Mouse (Mus musculus): Measurements from ENCODE around the gene Apol9a. TPM values are rescaled to one million over a fixed set of nuclear protein-coding genes. Genes with fewer than 3 reads are reported as not detected.

Apol9a gene
- total and polyA plus RNA-seq, 2 experiments from 2014 or later, result 0.99 to 6.6 TPM

DNA sequence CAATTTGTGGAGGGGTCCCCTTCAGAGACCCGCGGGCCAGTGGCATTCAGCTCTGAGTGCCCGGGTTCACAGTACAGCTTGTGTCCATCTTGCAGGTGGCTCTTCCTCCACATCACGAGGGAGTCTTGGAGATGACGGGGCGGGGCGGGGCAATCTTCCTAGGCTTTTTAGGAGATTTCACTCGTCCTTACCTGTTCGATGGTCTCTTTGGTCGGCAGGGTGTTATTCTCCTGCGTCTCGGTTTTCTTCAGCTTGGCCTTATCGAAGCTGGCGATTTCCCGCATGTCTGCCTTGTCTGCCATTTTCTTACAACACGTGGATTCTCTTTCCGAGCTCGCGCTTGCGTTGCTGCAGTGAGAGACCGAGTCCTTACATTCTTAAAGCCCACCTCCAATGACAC, 41.0 kb downstream of the Apol9a start:
- Histone ChIP-seq H3K9ac (no peak overlapping the region), H3K27me3 (ENCODE audit: insufficient read depth, low read length) (no peaks in the 10 kb centered on the region), H3K4me1 (ENCODE audit: insufficient read depth) (peaks cover 5% of the 10 kb centered on the region; the same call in 1 of the 2 replicates), H3K4me2 (ENCODE audit: low read depth) (no peak overlapping the region), H3K27ac (ENCODE audit: low read depth, low read length) (no peak overlapping the region), H3K9me3 (ENCODE audit: low read length) (no peaks in the 10 kb centered on the region), H3K4me3 (ENCODE audit: low read depth, low read length) (no peak overlapping the region), H3K36me3 (ENCODE audit: insufficient read depth) (no peaks in the 10 kb centered on the region)
- TF ChIP-seq CTCF (IDR thresholded peaks at IDR 0.05; ENCODE audit: low read depth), result no peak
- ATAC-seq, result no peak
- DNase-seq, result no peak
- 94% methylated on average over 21 of the region's 21 CpGs for WGBS

DNA sequence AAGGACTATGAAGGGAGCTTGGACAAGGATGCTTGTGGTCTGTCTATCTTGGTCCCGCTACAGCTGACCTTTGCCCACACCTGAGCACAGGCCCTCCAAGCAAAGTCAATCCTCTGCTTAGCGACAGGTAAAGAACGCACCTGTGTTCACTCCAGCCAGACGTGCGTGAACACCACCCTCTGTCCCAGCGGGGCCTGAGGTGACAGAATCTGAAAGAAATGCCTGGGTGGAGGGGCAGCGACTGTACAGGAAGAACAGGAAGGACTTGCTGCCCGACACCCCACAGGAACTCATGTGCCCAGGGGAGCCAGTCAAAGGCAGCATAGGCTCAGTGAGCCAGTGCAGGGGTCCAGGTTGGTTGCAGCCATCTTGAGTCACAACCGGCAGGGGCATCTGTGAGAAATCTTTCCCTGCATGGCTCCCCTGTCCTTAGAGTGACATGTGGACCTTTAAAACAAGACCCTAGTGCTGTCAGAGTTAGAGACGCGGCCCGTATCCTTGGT, 42.1 kb downstream of the Apol9a start:
- peak overlapping the region; percentile 36 for H3K4me2 ChIP-seq (ENCODE audit: low read depth)
- ATAC-seq (no peak), DNase-seq (no peak)
- TF ChIP-seq CTCF (IDR thresholded peaks at IDR 0.05; ENCODE audit: low read depth), result no peak
- H3K9ac ChIP-seq, result no peak overlapping the region
- no peak overlapping the region for H3K4me3 ChIP-seq (ENCODE audit: low read depth, low read length)
- H3K27ac ChIP-seq (ENCODE audit: low read depth, low read length), result no peak overlapping the region
- no peaks in the 10 kb centered on the region for H3K9me3 ChIP-seq (ENCODE audit: low read length)
- 88% methylated on average over 12 of the region's 12 CpGs for WGBS
- no peaks in the 10 kb centered on the region for H3K27me3 ChIP-seq (ENCODE audit: insufficient read depth, low read length)
- H3K4me1 ChIP-seq (ENCODE audit: insufficient read depth), result peaks cover 5% of the 10 kb centered on the region; the same call in 1 of the 2 replicates
- H3K36me3 ChIP-seq (ENCODE audit: insufficient read depth), result no peaks in the 10 kb centered on the region

DNA sequence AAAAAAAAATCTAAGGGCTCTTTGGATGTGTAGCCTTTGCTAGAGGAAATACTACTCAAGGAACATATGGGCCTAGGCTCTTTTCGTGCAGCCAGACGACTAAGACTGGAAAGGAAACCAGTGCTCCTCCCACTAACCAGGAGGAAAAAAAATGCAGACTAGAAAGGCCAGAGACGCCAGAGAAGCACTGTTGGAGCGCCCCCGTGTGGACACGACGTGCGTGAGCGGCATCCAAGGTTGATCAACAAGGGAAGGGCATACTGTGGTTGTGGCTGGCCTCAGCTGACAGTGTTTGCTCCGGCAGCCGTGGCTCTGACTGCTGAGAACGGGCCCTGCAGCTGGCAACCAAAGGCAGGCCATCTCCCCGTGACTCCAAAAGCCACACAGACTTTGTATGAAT, 42.8 kb downstream of the Apol9a start:
- WGBS, result 0% methylated on average over 13 of the region's 13 CpGs
- H3K36me3 ChIP-seq (ENCODE audit: insufficient read depth), result no peaks in the 10 kb centered on the region
- H3K9me3 ChIP-seq (ENCODE audit: low read length), result no peaks in the 10 kb centered on the region
- H3K27me3 ChIP-seq (ENCODE audit: insufficient read depth, low read length), result no peaks in the 10 kb centered on the region
- peak overlapping the region; percentile 39; the same call in 1 of the 2 replicates for H3K9ac ChIP-seq
- DNase-seq (peak; percentile 96), ATAC-seq (peak; percentile 83)
- peak; percentile 99 for TF ChIP-seq CTCF (IDR thresholded peaks at IDR 0.05; ENCODE audit: low read depth)
- peak overlapping the region; percentile 36 for H3K4me2 ChIP-seq (ENCODE audit: low read depth)
- H3K27ac ChIP-seq (ENCODE audit: low read depth, low read length), result peak overlapping the region; percentile 75
- peak overlapping the region; percentile 11 for H3K4me3 ChIP-seq (ENCODE audit: low read depth, low read length)
- peaks cover 5% of the 10 kb centered on the region; the same call in 1 of the 2 replicates for H3K4me1 ChIP-seq (ENCODE audit: insufficient read depth)

DNA sequence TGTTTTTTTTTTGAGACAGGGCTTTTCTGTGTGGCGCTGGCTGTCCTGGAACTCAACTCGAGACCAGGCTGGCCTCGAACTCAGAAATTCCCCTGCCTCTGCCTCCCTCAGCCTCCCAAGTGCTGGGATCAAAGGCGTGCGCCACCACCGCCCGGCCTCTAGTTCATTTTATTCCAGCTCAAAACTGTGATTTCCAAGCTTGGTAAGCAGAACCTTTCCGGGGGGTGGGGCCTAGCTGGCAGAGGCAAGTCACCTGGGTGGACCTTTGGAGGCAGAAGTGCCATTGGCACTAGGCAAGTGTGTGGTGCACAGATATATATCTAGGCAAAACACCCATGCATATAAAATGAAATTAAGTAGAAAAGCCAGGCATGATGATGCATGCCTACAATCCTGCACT, 43.4 kb downstream of the Apol9a start:
- Histone ChIP-seq H3K9ac (no peak overlapping the region), H3K36me3 (ENCODE audit: insufficient read depth) (no peaks in the 10 kb centered on the region), H3K9me3 (ENCODE audit: low read length) (no peaks in the 10 kb centered on the region), H3K4me1 (ENCODE audit: insufficient read depth) (peaks cover 5% of the 10 kb centered on the region; the same call in 1 of the 2 replicates), H3K4me2 (ENCODE audit: low read depth) (no peak overlapping the region), H3K4me3 (ENCODE audit: low read depth, low read length) (no peak overlapping the region), H3K27me3 (ENCODE audit: insufficient read depth, low read length) (no peaks in the 10 kb centered on the region), H3K27ac (ENCODE audit: low read depth, low read length) (peak overlapping the region; percentile 75)
- no peak for TF ChIP-seq CTCF (IDR thresholded peaks at IDR 0.05; ENCODE audit: low read depth)
- no peak for DNase-seq
- ATAC-seq, result no peak
- 37% methylated on average over 8 of the region's 8 CpGs for WGBS

DNA sequence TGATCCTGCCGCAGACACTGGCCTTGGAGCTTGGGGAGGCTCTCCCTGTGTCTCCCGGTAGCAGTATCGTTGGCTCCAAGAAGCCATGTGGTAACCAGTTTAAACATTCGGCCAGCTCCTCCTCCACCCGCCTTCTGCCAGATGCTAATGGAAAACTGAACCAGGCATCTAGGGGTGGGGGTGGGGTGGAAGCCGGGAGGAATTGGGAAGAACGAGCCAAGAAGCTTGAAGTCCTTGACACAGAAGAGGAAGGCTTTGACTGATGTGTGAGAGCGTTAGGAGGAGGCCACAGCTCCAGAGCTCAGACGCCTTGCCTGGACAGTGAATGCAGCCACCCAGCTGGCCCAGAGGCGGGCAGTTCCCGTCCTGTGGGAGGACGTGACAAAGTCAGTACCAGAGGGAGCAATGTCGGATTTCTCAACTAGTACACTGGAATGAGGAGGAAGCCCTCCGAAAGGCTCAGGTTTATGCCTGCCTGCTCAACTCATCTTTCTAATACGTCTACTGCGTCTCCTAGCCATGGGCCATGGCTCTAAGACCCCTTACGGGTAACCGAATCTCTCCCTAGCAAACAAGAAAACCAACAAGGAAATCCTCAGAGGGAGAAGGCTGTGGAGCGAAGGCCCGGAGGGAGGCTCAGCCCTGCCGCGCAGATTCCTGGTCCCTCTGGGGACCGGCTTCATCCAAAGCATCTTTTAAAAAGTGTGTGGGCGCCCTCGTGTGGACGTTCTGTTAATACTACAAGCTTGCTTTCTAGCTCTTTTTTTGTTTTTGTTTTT, 44.0 kb downstream of the Apol9a start:
- Histone ChIP-seq H3K4me2 (ENCODE audit: low read depth) (peak overlapping the region; percentile 55), H3K27me3 (ENCODE audit: insufficient read depth, low read length) (no peaks in the 10 kb centered on the region), H3K4me1 (ENCODE audit: insufficient read depth) (peaks cover 5% of the 10 kb centered on the region; the same call in 1 of the 2 replicates), H3K9ac (peak overlapping the region; percentile 58), H3K4me3 (ENCODE audit: low read depth, low read length) (peak overlapping the region; percentile 25), H3K36me3 (ENCODE audit: insufficient read depth) (no peaks in the 10 kb centered on the region), H3K27ac (ENCODE audit: low read depth, low read length) (peak overlapping the region; percentile 91), H3K9me3 (ENCODE audit: low read length) (no peaks in the 10 kb centered on the region)
- peak; percentile 94 for DNase-seq
- WGBS, result 1% methylated on average over 26 of the region's 26 CpGs
- peak; percentile 83 for ATAC-seq
- peak; percentile 77 for TF ChIP-seq CTCF (IDR thresholded peaks at IDR 0.05; ENCODE audit: low read depth)

DNA sequence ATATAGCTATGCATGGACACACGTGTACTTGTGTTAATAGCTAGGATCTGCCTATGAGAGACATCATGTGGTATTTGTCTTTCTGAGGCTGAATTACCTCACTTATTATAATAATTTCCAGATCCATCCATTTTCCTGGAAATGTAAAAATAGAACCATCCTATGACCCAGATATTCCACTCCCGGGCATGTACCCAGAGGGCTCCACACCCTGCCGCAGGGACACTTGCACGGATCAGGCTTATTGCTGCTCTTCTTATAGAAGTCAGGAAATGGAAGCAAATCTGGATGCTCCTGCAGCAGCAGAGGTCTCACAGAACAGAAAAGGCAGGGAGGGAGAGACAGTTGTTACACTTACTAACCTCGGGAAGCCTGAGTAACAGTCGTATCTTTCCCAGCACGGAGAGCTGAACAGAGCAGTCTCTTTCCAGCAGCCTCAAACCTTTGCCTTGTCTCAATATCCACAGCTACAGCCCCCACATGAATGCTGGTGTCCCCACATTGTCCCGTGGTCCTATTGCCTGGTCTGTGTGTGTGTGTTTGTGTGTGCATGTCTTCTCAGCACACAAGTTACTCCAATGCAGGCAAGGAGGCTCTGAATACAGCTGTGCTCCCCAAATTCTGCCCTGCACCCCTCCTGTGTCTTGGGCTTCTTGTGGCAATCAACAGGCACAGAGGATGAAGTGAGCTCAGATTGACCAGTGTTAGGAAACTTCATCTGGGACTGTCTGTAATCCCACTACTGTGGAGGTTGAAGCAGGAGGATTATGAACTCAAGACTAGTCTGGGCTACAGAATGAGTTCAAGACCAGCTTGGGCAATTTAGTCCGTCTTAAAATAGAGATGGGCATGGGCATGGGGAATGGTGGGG, 45.0 kb downstream of the Apol9a start:
- Histone ChIP-seq H3K27me3 (ENCODE audit: insufficient read depth, low read length) (no peaks in the 10 kb centered on the region), H3K4me2 (ENCODE audit: low read depth) (peak overlapping the region; percentile 55; the same call in 1 of the 2 replicates), H3K4me3 (ENCODE audit: low read depth, low read length) (no peak overlapping the region), H3K4me1 (ENCODE audit: insufficient read depth) (peaks cover 5% of the 10 kb centered on the region; the same call in 1 of the 2 replicates), H3K9ac (peak overlapping the region; percentile 58; the same call in 1 of the 2 replicates), H3K9me3 (ENCODE audit: low read length) (no peaks in the 10 kb centered on the region), H3K36me3 (ENCODE audit: insufficient read depth) (no peaks in the 10 kb centered on the region), H3K27ac (ENCODE audit: low read depth, low read length) (peak overlapping the region; percentile 91)
- no peak for ATAC-seq
- DNase-seq, result no peak
- 55% methylated on average over 9 of the region's 9 CpGs for WGBS
- no peak for TF ChIP-seq CTCF (IDR thresholded peaks at IDR 0.05; ENCODE audit: low read depth)

Data from forebrain, postnatal 0 days (tissue).